Mouse (Mus musculus) kidney, adult 2 months (tissue): ENCODE measurements at regions not wholly inside any gene's neighbourhood (a gene's known extent, or its start where the extent isn't known, plus 50 kb on each side); places are given as distances from the start of the nearest gene placed in this dataset.

Experiments used
- CTCF ChIP-seq: fragments of 200-500 bp; conservative IDR thresholded peaks from 2 replicates; pipeline ENCODE4 v1.5.1; 2011; ENCODE audit warnings: low read depth, mild to moderate bottlenecking, control low read depth, low read length, moderate library complexity, mixed read lengths; ENCODE audit not compliant: insufficient read depth, insufficient read length
- POLR2A ChIP-seq: fragments of 200-500 bp; IDR thresholded peaks from one replicate; pipeline ENCODE4 v1.6.1; 2011; ENCODE audit warnings: low read depth, low read length, control low read depth

- TF ChIP-seq CTCF: no peak
- no peak for TF ChIP-seq POLR2A
Observed at GRCm38 (mm10) chr12:54343493-54343892, 139.8 kb upstream of the Egln3 start.
